Mouse (Mus musculus): ENCODE results near the gene Sgf29. TPM values are rescaled to one million over a fixed set of nuclear protein-coding genes. Genes with fewer than 3 reads are reported as not detected.

Sgf29 gene
- polyA plus RNA-seq, 1 experiment from 2014 or later: 65.6 TPM

Other genes starting within 250 kb of the Sgf29 start
- not detected in 2 replicates for gene Cd19, start 234.4 kb upstream of the Sgf29 start, polyA plus RNA-seq (2016; fragmentation: Nextera tagmentation; extraction: Ambion mirVana)
- gene Rabep2, start 220.6 kb upstream of the Sgf29 start, polyA plus RNA-seq (2016; fragmentation: Nextera tagmentation; extraction: Ambion mirVana): 33.7 and 34.6 TPM in 2 replicates
- 1.8 and 2.5 TPM in 2 replicates for gene Atp2a1, start 186.2 kb upstream of the Sgf29 start, polyA plus RNA-seq (2016; fragmentation: Nextera tagmentation; extraction: Ambion mirVana)
- gene Sh2b1, start 173.9 kb upstream of the Sgf29 start, polyA plus RNA-seq (2016; fragmentation: Nextera tagmentation; extraction: Ambion mirVana): 53.3 and 54.0 TPM in 2 replicates
- 169 and 185 TPM in 2 replicates for gene Tufm, start 161.9 kb upstream of the Sgf29 start, polyA plus RNA-seq (2016; fragmentation: Nextera tagmentation; extraction: Ambion mirVana)
- gene Atxn2l, start 145.9 kb upstream of the Sgf29 start, polyA plus RNA-seq (2016; fragmentation: Nextera tagmentation; extraction: Ambion mirVana): 50.4 and 54.1 TPM in 2 replicates
- gene Eif3c, start 82.9 kb upstream of the Sgf29 start, polyA plus RNA-seq (2016; fragmentation: Nextera tagmentation; extraction: Ambion mirVana): 223 and 224 TPM in 2 replicates
- gene Apobr, start 64.4 kb upstream of the Sgf29 start, polyA plus RNA-seq (2016; fragmentation: Nextera tagmentation; extraction: Ambion mirVana): 0.29 and 0.41 TPM in 2 replicates
- gene Cln3, start 63.5 kb upstream of the Sgf29 start, polyA plus RNA-seq (2016; fragmentation: Nextera tagmentation; extraction: Ambion mirVana): 22.9 and 27.1 TPM in 2 replicates
- not detected in 2 replicates for gene Il27, start 54.4 kb upstream of the Sgf29 start, polyA plus RNA-seq (2016; fragmentation: Nextera tagmentation; extraction: Ambion mirVana)
- 0.92 and 1.2 TPM in 2 replicates for gene Nupr1, start 18.4 kb upstream of the Sgf29 start, polyA plus RNA-seq (2016; fragmentation: Nextera tagmentation; extraction: Ambion mirVana)
- gene Sult1a1, start 27.1 kb downstream of the Sgf29 start, polyA plus RNA-seq (2016; fragmentation: Nextera tagmentation; extraction: Ambion mirVana): 0.32 and 0.40 TPM in 2 replicates
- 186 and 206 TPM in 2 replicates for gene Bola2, start 46.1 kb downstream of the Sgf29 start, polyA plus RNA-seq (2016; fragmentation: Nextera tagmentation; extraction: Ambion mirVana)
- gene Slx1b, start 46.5 kb downstream of the Sgf29 start, polyA plus RNA-seq (2016; fragmentation: Nextera tagmentation; extraction: Ambion mirVana): 14.4 and 15.1 TPM in 2 replicates
- gene Coro1a, start 58.5 kb downstream of the Sgf29 start, polyA plus RNA-seq (2016; fragmentation: Nextera tagmentation; extraction: Ambion mirVana): 35.7 and 38.5 TPM in 2 replicates
- gene Mapk3, start 110.3 kb downstream of the Sgf29 start, polyA plus RNA-seq (2016; fragmentation: Nextera tagmentation; extraction: Ambion mirVana): 51.9 and 57.2 TPM in 2 replicates
- gene Gdpd3, start 117.0 kb downstream of the Sgf29 start, polyA plus RNA-seq (2016; fragmentation: Nextera tagmentation; extraction: Ambion mirVana): 0.96 and 1.8 TPM in 2 replicates
- gene Ypel3, start 127.6 kb downstream of the Sgf29 start, polyA plus RNA-seq (2016; fragmentation: Nextera tagmentation; extraction: Ambion mirVana): 51.1 and 64.4 TPM in 2 replicates
- gene Tbx6, start 132.2 kb downstream of the Sgf29 start, polyA plus RNA-seq (2016; fragmentation: Nextera tagmentation; extraction: Ambion mirVana): 0.36 and 0.60 TPM in 2 replicates
- 390 and 408 TPM in 2 replicates for gene Ppp4c, start 143.2 kb downstream of the Sgf29 start, polyA plus RNA-seq (2016; fragmentation: Nextera tagmentation; extraction: Ambion mirVana)
- 0.80 and 1.2 TPM in 2 replicates for gene Fam57b, start 148.4 kb downstream of the Sgf29 start, polyA plus RNA-seq (2016; fragmentation: Nextera tagmentation; extraction: Ambion mirVana)
- gene 4930451I11Rik, start 182.3 kb downstream of the Sgf29 start, polyA plus RNA-seq (2016; fragmentation: Nextera tagmentation; extraction: Ambion mirVana): not detected in 2 replicates
- gene Doc2a, start 198.1 kb downstream of the Sgf29 start, polyA plus RNA-seq (2016; fragmentation: Nextera tagmentation; extraction: Ambion mirVana): 3.1 and 5.5 TPM in 2 replicates
- gene Hirip3, start 212.7 kb downstream of the Sgf29 start, polyA plus RNA-seq (2016; fragmentation: Nextera tagmentation; extraction: Ambion mirVana): 49.3 and 57.0 TPM in 2 replicates
- 114 and 118 TPM in 2 replicates for gene Ino80e, start 213.1 kb downstream of the Sgf29 start, polyA plus RNA-seq (2016; fragmentation: Nextera tagmentation; extraction: Ambion mirVana)
- gene Taok2, start 235.4 kb downstream of the Sgf29 start, polyA plus RNA-seq (2016; fragmentation: Nextera tagmentation; extraction: Ambion mirVana): 55.3 and 56.9 TPM in 2 replicates

Measured in embryonic facial prominence, embryonic 10.5 days (tissue).